Mouse (Mus musculus) forebrain, embryonic 13.5 days (tissue): ENCODE results near the gene Fads6. TPM values are rescaled to one million over a fixed set of nuclear protein-coding genes. Genes with fewer than 3 reads are reported as not detected.
A peak's percentile ranks its signal among the peaks of the same experiment; 100 is the strongest.

Source experiments
- ATAC-seq: fragments of 200-750 bp; cut with Nextera tagmentation; 2 replicates; pipeline ENCODE4 v1.8.0; 2017
- H3K27ac ChIP-seq: fragments of 300-500 bp; sonication (generic); 2 replicates; pipeline ENCODE4 v1.5.1; 2015; ENCODE audit warnings: inconsistent platforms, mild to moderate bottlenecking, moderate library complexity
- H3K27me3 ChIP-seq: fragments of 300-500 bp; sonication (generic); 2 replicates; pipeline ENCODE4 v1.6.1; 2015; ENCODE audit warnings: mild to moderate bottlenecking, inconsistent platforms
- H3K36me3 ChIP-seq: fragments of 300-500 bp; sonication (generic); 2 replicates; pipeline ENCODE4 v1.6.1; 2015; ENCODE audit warnings: mild to moderate bottlenecking, inconsistent platforms; ENCODE audit not compliant: poor library complexity, severe bottlenecking
- H3K4me1 ChIP-seq: fragments of 300-500 bp; sonication (generic); 2 replicates; pipeline ENCODE4 v1.6.1; 2015; ENCODE audit warnings: inconsistent platforms
- H3K4me2 ChIP-seq: fragments of 300-500 bp; sonication (generic); 2 replicates; pipeline ENCODE4 v1.6.1; 2015; ENCODE audit warnings: inconsistent platforms, mild to moderate bottlenecking, moderate library complexity
- H3K4me3 ChIP-seq: fragments of 300-500 bp; sonication (generic); 2 replicates; pipeline ENCODE4 v1.5.1; 2015; ENCODE audit warnings: mild to moderate bottlenecking, inconsistent platforms
- H3K9ac ChIP-seq: fragments of 300-500 bp; sonication (generic); 2 replicates; pipeline ENCODE4 v1.6.1; 2015; ENCODE audit warnings: mild to moderate bottlenecking, inconsistent platforms
- H3K9me3 ChIP-seq: fragments of 300-500 bp; sonication (generic); replicated peaks from 2 replicates; pipeline ENCODE4 v1.6.1; 2016; ENCODE audit warnings: inconsistent platforms
- WGBS: fragments of 180-500 bp; shearing (Covaris S2); methylation state at CpG from one replicate; pipeline ENCODE4 v1.1.7; 2015; 5-methylcytosine and 5-hydroxymethylcytosine counted together
- polyA plus RNA-seq: library from polyadenylated mRNA; unstranded; fragments of >200 nt; fragmentation: Nextera tagmentation; extraction: Ambion mirVana; gene quantifications from 2 replicates; pipeline ENCODE4 v1.2.1, GENCODE M21; 2015

Fads6 gene
- polyA plus RNA-seq, 1 experiment from 2014 or later = 0.23 TPM

DNA sequence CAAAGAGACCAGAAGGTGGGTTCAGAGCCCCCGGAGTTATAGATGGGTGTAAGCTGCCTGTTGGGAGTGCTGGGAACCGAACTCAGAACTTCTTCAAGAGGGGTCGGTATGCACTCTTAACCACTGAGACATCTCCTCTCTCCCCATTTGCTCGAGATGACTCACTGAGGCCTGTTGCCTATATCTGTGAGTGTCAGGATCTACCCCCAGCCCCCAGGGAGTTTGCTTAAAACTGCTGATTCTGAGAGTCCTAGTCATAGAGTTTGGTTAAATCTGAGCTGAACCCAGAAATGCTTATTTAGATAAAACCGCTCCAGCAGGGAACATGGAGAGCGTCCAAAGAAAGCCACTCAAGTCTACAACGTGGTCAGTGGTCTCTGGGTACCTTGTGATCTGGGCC is 23.3 kb downstream of the Fads6 start:
- WGBS = 88% methylated on average over 7 of the region's 7 CpGs
- H3K9ac ChIP-seq = no peak overlapping the region
- no peak overlapping the region for H3K4me2 ChIP-seq
- H3K27me3 ChIP-seq = peaks cover 2% of the 10 kb centered on the region; the same call in 1 of the 2 replicates
- peaks cover 30% of the 10 kb centered on the region for H3K4me1 ChIP-seq
- H3K9me3 ChIP-seq = no peaks in the 10 kb centered on the region
- ATAC-seq = no peak
- no peak overlapping the region for H3K4me3 ChIP-seq
- H3K27ac ChIP-seq = no peak overlapping the region
- peaks cover 12% of the 10 kb centered on the region for H3K36me3 ChIP-seq

DNA sequence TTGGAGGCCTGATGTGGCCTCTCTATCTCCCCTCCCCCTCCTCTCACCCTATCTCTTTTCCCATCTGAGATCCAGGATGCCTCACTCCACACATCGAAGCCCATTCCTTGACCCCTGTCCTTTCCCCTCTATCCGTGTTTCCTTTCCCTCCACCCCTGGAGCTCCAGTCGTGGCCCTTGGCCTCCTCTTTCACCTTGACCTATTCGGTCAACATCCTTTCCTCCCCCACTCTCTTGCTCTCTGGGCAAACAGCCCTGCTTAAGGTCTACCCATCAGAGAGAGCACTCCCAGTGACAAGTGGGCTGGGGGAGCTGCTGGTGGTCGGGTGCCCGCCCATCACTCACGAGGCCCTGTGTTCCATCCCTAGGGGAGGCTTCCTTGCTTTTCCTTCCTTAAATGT is 23.7 kb downstream of the Fads6 start:
- 79% methylated on average over 7 of the region's 7 CpGs for WGBS
- Histone ChIP-seq H3K4me1 (peaks cover 30% of the 10 kb centered on the region), H3K27me3 (peaks cover 6% of the 10 kb centered on the region), H3K9ac (no peak overlapping the region), H3K4me2 (no peak overlapping the region), H3K9me3 (no peaks in the 10 kb centered on the region), H3K36me3 (peaks cover 16% of the 10 kb centered on the region), H3K4me3 (no peak overlapping the region), H3K27ac (no peak overlapping the region)
- ATAC-seq = no peak

DNA sequence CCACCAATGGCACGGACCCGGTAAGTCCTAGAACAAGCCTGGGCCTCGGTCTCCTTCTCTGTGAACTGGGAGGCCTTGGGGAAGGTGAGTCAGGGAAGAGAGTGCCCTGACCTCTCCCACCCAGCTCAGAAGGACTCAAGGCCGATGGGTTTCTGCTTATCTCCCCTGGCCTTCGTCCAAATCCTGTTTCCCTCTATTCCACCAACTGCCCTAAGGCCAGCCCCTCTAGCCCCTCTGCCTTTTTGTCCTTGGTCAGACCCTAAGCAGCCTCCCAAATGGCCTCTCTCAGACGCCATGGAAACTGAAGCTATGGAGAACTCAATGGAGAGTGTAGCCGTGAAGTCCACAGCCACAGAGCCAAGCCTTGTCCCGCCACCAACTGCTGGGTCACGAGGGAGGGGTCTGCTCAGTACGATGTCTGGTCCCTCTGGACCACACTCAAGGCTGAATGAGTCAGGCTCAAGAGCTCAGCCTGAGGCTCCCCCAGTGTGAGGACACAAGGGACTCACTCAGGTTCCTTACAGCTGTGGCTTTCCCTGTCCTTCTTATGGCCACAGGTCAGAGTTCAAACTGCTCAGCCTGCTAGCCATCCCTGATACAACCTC is 24.5 kb downstream of the Fads6 start:
- peaks cover 14% of the 10 kb centered on the region for H3K27me3 ChIP-seq
- peaks cover 27% of the 10 kb centered on the region for H3K4me1 ChIP-seq
- H3K4me3 ChIP-seq = no peak overlapping the region
- no peak overlapping the region for H3K27ac ChIP-seq
- ATAC-seq = no peak
- no peaks in the 10 kb centered on the region for H3K9me3 ChIP-seq
- no peak overlapping the region for H3K4me2 ChIP-seq
- no peak overlapping the region for H3K9ac ChIP-seq
- 75% methylated on average over 10 of the region's 10 CpGs for WGBS
- H3K36me3 ChIP-seq = peaks cover 23% of the 10 kb centered on the region

DNA sequence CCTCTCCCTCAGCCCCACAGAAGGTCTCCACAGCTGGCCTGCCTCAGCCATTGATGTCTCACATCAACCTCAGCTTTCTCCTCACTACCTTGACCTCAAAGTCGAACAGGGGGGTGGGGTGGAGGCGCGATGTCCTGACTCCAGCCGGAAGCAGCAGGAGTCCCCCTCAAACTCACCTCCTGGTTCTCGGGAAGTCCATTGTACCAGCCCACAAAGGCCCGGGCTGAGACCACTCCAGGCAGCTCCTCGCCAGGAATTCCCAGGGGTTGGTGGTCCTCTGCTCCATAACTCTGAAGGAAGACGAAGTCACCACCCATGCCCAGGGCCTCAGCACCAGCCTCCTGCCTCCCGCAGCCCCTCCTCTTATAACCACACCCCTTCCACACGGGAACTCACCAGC is 26.0 kb downstream of the Fads6 start:
- Histone ChIP-seq H3K36me3 (peaks cover 25% of the 10 kb centered on the region), H3K27ac (no peak overlapping the region), H3K9me3 (no peaks in the 10 kb centered on the region), H3K9ac (no peak overlapping the region), H3K4me2 (no peak overlapping the region), H3K4me1 (peaks cover 30% of the 10 kb centered on the region), H3K27me3 (peaks cover 29% of the 10 kb centered on the region), H3K4me3 (no peak overlapping the region)
- no peak for ATAC-seq
- WGBS = 73% methylated on average over 10 of the region's 10 CpGs

DNA sequence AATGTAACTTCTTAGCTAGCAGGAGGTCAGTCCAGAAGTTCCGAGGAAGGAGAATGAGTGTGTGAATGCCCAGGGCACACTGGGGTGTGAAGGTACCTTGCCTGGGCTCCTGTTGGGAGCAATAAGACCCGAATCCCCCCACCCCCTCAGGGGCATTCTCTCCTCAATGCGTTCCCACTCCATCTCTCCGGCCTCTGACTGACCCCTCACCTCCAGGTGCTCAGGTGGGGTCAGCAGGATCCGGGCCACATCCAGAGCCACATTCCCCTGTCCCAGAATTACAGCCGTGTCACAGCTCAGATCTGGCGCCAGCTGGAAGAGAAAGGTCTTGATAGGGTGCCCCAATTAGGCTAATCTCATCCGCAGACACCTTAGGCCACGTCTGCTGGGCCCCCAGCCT is 26.4 kb downstream of the Fads6 start:
- peaks cover 30% of the 10 kb centered on the region for H3K4me1 ChIP-seq
- no peaks in the 10 kb centered on the region for H3K9me3 ChIP-seq
- 85% methylated on average over 9 of the region's 9 CpGs for WGBS
- ATAC-seq = no peak
- H3K4me2 ChIP-seq = no peak overlapping the region
- H3K27ac ChIP-seq = no peak overlapping the region
- no peak overlapping the region for H3K4me3 ChIP-seq
- no peak overlapping the region for H3K9ac ChIP-seq
- H3K36me3 ChIP-seq = peaks cover 25% of the 10 kb centered on the region
- peaks cover 33% of the 10 kb centered on the region for H3K27me3 ChIP-seq

DNA sequence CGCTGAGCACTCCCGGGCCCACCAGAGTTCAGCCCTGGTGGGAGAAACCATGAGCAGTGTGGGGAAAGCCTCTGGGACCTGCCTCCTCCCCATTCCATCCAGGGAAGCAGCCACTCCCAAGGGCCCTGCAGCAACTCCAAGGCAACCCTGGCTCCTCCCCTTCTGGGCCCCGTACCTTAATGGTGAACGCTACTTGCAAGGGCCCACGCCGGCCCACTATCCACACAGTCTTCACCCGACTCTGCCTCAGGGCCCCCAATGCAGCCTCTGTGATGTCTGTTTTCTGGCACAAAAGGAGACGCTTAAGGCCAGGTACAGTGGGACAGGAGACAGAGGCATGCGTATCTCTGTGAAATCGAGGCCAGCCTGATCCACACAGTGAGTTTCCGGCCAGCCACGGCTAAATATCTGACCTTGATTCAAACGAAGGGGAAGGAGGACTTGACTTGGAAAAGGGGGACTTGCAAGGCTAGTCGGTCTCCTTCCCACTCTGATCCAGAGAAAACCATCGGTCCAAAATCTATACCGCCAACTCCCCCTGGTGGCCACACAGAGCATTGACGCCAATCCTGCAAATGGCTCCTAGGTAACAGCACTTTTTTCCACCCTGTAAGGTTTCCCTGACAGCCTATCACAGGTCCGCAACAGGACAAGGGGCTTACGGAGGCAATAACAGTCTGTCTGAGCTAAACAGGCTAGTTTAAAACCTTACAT is 27.2 kb downstream of the Fads6 start:
- H3K27ac ChIP-seq = no peak overlapping the region
- H3K4me2 ChIP-seq = no peak overlapping the region
- peaks cover 25% of the 10 kb centered on the region for H3K36me3 ChIP-seq
- no peak overlapping the region for H3K4me3 ChIP-seq
- H3K4me1 ChIP-seq = peaks cover 30% of the 10 kb centered on the region
- 0 out of 2 replicates have a peak, but pooled peaks have one; percentile 37 for ATAC-seq
- WGBS = 29% methylated on average over 18 of the region's 19 CpGs
- no peak overlapping the region for H3K9ac ChIP-seq
- H3K27me3 ChIP-seq = peaks cover 40% of the 10 kb centered on the region
- H3K9me3 ChIP-seq = no peaks in the 10 kb centered on the region

DNA sequence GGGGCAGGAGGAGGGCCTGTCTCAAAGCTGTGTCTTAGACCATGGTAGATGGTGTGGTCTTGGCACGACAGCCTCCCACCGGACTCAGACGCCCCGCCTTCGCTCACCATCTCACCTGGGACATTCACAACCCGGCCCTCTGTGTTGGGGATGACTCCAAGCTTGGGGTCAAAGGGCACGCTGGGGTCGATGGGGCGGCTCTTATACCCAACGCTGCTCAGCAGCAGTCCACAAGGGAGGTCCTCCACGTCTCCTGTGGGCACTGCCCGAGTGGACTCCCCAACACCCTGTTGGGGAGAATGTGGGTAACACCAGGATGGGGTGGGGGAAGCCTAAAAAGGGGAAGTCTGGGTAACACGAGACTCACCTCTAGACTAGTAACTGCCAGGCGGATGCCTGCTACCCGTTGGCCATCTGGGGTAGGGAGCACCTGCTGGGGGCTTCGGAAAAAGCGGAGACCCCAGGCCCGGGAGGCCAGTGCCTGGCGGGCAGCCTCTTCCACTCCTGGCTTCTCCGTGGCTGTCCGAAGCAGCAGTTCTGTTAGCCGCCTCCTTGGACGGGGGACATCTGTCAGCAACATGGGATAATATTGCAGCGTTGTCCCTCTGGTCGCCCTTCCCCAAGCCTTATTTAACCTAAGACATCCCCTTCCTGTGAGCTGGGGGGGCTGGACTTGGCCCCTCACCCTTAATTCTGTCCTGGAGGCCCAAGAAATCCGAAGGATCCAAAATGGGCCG is 28.0 kb downstream of the Fads6 start:
- peaks cover 49% of the 10 kb centered on the region for H3K27me3 ChIP-seq
- ATAC-seq = no peak
- H3K27ac ChIP-seq = no peak overlapping the region
- H3K36me3 ChIP-seq = peaks cover 25% of the 10 kb centered on the region
- no peaks in the 10 kb centered on the region for H3K9me3 ChIP-seq
- 91% methylated on average over 27 of the region's 27 CpGs for WGBS
- H3K4me2 ChIP-seq = no peak overlapping the region
- H3K4me1 ChIP-seq = peaks cover 29% of the 10 kb centered on the region
- H3K9ac ChIP-seq = no peak overlapping the region
- no peak overlapping the region for H3K4me3 ChIP-seq

DNA sequence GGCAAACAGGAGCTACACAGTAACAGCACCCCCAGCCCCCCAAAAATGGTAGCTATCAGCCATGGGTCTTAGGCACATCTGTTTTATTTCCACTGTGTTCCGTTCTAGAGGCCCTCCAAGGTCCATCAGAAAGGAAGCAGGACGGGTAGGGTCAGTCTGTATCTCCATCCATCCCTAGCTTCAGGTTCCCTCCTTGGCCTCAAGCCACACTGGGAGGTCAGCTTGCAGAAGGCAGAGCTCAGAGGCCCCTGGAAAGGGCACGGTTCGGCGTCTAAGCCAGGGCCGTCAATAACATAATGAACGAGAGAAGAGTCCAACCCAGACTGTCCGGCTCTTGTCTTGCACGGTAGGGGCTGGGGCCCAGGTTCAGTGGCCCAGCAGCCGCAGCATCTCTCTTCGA is 29.5 kb downstream of the Fads6 start:
- peaks cover 29% of the 10 kb centered on the region for H3K4me1 ChIP-seq
- WGBS = 83% methylated on average over 11 of the region's 11 CpGs
- H3K9ac ChIP-seq = no peak overlapping the region
- peaks cover 25% of the 10 kb centered on the region for H3K36me3 ChIP-seq
- no peak overlapping the region for H3K4me3 ChIP-seq
- no peaks in the 10 kb centered on the region for H3K9me3 ChIP-seq
- H3K27ac ChIP-seq = no peak overlapping the region
- no peak overlapping the region for H3K4me2 ChIP-seq
- H3K27me3 ChIP-seq = peaks cover 60% of the 10 kb centered on the region
- ATAC-seq = no peak

DNA sequence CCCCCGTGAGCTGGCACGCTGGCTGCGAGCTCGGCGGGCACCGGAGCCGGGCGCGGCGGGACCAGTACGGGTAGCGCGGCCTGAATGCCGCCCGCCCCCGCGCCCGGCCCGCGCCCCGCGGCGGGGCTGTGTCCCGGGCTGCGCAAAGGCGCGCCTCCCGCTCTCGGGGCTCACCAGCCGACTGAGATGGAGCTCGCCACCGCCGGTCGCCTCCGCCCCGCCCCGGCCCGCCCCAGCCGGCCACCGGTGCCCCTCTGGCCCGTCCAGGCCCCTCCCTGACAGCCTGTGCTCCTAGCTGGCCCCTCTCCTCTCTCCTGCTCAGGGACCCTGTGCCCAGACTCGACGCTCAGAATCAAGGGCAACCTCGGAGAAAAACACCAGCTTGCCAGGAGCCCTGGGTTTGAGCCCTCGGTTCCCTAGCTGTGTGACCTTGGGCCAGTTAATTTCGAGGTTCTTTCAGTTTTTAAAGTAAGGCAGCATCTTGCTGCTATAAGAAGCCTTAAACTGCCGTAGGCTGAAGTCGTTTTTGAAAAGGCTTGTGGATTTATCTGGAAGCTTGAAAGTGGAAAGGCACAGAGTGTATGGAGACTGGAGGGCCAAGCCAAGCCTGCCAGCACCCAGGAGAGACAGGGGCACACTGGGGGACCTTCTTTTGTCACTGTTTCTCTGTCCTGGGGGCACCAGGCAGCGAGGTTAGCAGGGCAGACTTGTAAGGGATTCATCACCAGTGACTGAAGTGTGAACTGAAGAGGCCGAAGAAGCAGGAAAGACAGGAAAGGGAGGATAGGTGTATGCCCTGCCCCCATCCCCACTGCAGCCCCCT is 30.2 kb downstream of the Fads6 start, which contains the start of gene Grin2c:
Gene Grin2c, minus strand, starts transcription at position 183 of the 823 bp plus-strand sequence.
- Histone ChIP-seq H3K9ac (peak within 1 kb of the TSS; percentile 26; the same call in 1 of the 2 replicates), H3K4me2 (peak within 1 kb of the TSS; percentile 58), H3K9me3 (no peaks in the 10 kb centered on the region), H3K36me3 (peaks cover 25% of the 10 kb centered on the region), H3K27me3 (peaks cover 67% of the 10 kb centered on the region), H3K4me1 (peaks cover 29% of the 10 kb centered on the region), H3K4me3 (peak within 1 kb of the TSS; percentile 36), H3K27ac (no peak within 1 kb of the TSS)
- WGBS = 21% methylated on average over 11 of the region's 50 CpGs
- ATAC-seq = no peak

DNA sequence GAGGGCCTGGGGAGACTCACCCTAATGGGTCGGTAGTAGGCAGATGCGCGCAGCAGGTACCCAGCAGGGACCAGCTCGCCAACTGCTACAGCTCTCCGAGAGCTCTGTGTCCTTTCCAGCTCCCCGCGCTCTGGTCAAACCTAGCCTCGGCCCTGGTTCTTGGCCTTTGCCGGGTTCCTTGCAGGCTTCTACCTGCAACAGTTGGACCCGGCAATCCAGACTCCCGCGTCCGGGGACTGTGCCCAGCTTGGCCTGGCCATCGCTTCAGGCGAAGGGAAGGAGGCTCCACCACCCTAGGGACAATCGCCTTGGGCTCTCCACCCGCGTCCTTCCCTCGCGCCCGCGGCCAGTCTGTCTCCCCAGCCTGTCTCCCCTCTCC is 31.1 kb downstream of the Fads6 start:
- H3K27me3 ChIP-seq = peaks cover 76% of the 10 kb centered on the region
- H3K36me3 ChIP-seq = peaks cover 22% of the 10 kb centered on the region
- peak overlapping the region; percentile 58 for H3K4me2 ChIP-seq
- no peaks in the 10 kb centered on the region for H3K9me3 ChIP-seq
- WGBS = 2% methylated on average over 22 of the region's 22 CpGs
- ATAC-seq = no peak
- peaks cover 29% of the 10 kb centered on the region for H3K4me1 ChIP-seq
- H3K9ac ChIP-seq = 0 out of 2 replicates have a peak overlapping the region, but pooled peaks have one; percentile 26
- no peak overlapping the region for H3K27ac ChIP-seq
- H3K4me3 ChIP-seq = peak overlapping the region; percentile 36

DNA sequence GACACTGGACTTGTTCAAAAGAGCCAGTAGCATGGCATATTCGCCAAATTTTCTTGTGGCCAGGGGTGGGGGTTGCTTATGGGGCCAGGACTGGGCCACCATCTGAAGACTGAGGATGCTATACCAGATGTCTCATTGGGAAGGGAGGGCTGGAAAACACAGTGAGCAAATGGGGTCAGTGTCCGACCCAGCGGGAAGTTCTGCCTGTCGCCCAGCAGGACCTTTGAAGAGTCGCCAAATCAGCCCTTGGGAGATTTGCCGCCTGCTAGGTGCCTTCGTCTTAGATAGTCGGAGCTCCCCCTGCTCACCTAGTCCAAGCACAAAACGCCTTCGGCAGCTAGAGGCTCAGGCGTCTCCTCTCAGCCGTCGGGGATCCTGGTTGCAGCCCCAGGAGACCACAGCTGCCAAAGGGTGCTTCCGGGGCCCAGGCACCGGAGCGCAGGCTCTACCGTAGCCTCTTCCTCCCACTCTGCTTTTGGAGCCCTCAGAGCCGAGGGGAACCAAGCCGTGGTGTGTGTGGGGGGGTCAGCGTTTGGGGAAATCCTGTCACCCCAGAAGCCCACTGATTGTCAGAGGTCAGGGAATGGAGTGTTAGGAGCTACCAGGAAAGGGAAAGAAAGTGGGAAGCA is 31.6 kb downstream of the Fads6 start:
- Histone ChIP-seq H3K27ac (no peak overlapping the region), H3K4me3 (peak overlapping the region; percentile 36; the same call in 1 of the 2 replicates), H3K4me2 (peak overlapping the region; percentile 58), H3K9ac (0 out of 2 replicates have a peak overlapping the region, but pooled peaks have one; percentile 30), H3K4me1 (peaks cover 29% of the 10 kb centered on the region), H3K9me3 (no peaks in the 10 kb centered on the region), H3K36me3 (peaks cover 18% of the 10 kb centered on the region), H3K27me3 (peaks cover 81% of the 10 kb centered on the region)
- ATAC-seq = no peak
- WGBS = 4% methylated on average over 20 of the region's 20 CpGs
